Mouse (Mus musculus): ENCODE data around the gene Sprr2i.
A peak's percentile ranks its signal among the peaks of the same experiment; 100 is the strongest.

Sprr2i gene

DNA sequence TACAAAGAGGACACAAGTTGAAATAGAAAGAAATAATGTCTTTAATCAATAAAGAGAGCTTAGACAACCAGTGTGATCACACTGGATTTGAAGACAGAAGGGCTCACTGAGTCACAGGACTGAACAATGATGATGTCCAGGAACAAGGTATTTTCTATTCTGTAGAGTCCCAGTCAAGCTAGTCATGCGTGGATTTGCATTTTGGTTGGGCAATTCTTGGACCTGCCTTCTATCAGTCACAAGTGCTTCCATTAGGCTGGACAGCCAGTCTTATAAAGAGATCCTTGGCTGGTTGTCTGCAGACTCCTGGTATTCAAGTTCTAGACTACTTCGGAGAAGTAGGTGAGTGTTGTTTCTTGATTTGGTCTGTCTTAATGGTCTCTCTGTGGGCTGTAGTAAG, at the start of gene Sprr2i:
Gene Sprr2i (plus strand): TSS at position 301 of the 400 bp plus-strand sequence.
- DNase-seq, result no peak

- DNase-seq, result no peak
Measured at GRCm38 (mm10) chr3:92361619-92362018, 46.2 kb upstream of the Sprr2i start.

GRCm38 (mm10) chr3:92364887-92365286, 42.9 kb upstream of the Sprr2i start, which contains the start of gene Sprr2f:
Gene Sprr2f (plus strand): TSS chr3:92365187.
- DNase-seq, result no peak

DNA sequence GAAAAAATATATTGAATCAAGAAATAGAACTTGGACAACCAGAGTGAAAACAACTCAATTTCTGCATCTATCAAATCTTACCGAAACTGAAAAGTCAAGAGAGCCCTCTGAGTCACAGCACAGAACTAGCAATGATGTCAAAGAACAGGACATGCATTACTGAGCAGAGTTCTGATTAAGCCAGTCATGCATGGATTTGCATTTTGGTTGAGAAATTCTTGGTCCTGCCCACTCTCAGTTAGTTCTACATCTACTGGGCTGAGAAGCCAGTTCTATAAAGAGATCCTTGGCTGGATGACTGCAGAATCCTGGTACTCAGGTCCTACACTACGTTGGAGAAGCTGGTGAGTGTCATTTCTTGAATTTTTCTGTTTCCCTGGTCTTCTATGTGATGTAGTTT, 34.2 kb upstream of the Sprr2i start:
- no peak for DNase-seq

- DNase-seq, result no peak
Measured at GRCm38 (mm10) chr3:92385385-92385784, 22.4 kb upstream of the Sprr2i start, which contains the start of gene Sprr2h. Gene Sprr2h (plus strand): TSS chr3:92385685.

GRCm38 (mm10) chr3:92394301-92394700, 13.5 kb upstream of the Sprr2i start:
- peak in 1 of 2 experiments; percentile 0 for DNase-seq

GRCm38 (mm10) chr3:92417782-92418181, 10.0 kb downstream of the Sprr2i start, which contains the start of gene Sprr2j-ps:
Gene Sprr2j-ps (plus strand): TSS chr3:92418082.
- DNase-seq, result no peak

GRCm38 (mm10) chr3:92429323-92429722, 21.5 kb downstream of the Sprr2i start, which contains the start of gene Gm9774:
Gene Gm9774 (minus strand): TSS chr3:92429423.
- no peak for DNase-seq

DNA sequence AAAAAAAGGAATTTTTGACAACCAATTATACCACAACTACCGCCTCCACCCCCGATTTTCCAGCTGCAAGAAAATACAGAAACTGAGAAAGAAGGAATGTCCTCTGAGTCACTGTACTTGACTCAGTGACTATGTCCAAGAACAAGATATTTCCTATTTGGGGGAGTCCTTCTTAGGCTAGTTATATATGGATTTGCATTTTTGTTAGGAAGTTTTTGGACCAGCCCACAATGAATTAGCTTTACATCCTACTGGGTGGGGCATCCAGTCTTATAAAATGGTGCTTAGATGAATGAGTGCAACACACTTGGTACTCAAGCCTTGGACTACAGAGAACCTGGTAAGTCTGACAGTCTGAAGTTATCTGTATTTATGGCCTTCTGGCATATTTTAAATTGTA, 24.5 kb downstream of the Sprr2i start, which contains the start of gene Sprr2k:
Gene Sprr2k (plus strand): TSS at position 301 of the 400 bp plus-strand sequence.
- DNase-seq, result no peak

- DNase-seq, result no peak
Measured at GRCm38 (mm10) chr3:92438689-92439088, 30.9 kb downstream of the Sprr2i start, which contains the start of gene Sprr1b. Gene Sprr1b (minus strand): TSS chr3:92438789.

DNA sequence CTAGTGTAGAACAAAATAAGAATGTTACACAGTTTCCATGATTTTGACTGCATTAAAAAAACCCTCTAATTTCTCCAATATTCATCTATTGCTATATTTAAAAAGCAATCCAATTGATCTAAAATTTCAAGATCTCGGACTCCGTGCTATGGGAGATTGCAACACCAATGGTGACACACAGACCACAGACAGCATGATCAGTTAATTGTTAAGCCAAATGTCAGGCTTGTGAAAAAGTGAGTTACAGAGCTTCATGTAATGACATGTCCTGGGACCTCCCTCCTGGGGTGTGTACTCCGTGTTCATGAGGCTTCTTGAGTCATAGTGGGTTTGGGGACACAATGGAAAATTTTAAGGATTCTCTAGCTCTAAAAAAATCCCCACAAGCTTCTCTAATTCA, 32.4 kb downstream of the Sprr2i start:
- no peak for DNase-seq

- DNase-seq, result no peak
Measured at GRCm38 (mm10) chr3:92455151-92455550, 47.4 kb downstream of the Sprr2i start.

DNA sequence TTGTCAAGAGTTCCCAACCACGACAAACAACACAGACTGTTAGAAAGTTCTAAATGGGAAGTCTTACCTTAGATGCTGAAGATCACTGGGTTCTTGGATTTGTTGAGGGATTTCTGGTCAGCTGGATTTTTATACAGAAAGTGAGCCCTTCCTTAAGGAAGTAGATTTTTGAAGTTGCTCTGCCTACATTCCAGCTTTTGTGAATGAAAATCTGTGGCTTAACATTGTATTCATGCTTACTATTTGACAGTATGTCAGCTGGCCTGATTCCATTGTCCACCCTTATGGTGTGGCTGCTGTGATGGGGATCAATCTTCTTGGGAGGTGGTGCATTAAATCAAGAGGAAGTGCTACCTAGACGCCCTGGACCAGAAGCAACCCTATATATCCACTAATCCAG, 50.8 kb downstream of the Sprr2i start, which contains the start of gene Sprr3:
Gene Sprr3 (minus strand): TSS at position 101 of the 400 bp plus-strand sequence.
- no peak for DNase-seq

Measured in cerebellum, postnatal 14 days (tissue).